Comparison of ENCODE assay signal across 22 mouse cellular contexts in the genomic region with DNA sequence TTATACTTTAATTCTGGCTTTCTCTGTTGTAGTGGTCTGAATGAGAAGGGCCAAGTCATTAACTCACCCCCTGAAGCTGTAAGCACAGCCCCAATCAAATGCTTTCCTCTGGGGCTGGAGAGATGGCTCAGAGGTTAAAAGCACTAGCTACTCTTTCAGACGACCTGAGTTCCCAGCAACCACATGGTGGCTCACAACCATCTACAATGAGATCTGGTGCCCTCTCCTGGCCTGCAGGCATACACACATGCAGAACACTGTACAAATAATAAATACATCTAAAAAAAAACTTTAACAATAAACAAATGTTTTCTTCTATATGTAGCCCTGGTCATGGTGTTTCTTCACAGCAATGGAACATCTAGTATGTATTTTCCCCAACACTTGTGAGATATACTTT. TPM values are rescaled to one million over a fixed set of nuclear protein-coding genes. Genes with fewer than 3 reads are reported as not detected.
A peak's percentile ranks its signal among the peaks of the same experiment; 100 is the strongest.
DNase-seq lines count a peak whose midpoint lies in the region; ATAC-seq and TF ChIP-seq lines count a peak whose summit lies in the region.
"Had no signal": no experiment of that assay in that cellular context is flagged by ENCODE, and none has a peak within 500 bp of the region (broad histone marks: within the 10 kb centered on the region; RNA-seq: fewer than 3 reads in every experiment).

No protein-coding gene starts in this region.

- H3K9ac ChIP-seq in heart, postnatal 0 days (replicated peaks; ENCODE audit: low read depth, low read length) = no peak overlapping the region
- no peak overlapping the region for H3K9ac ChIP-seq in liver, postnatal 0 days (replicated peaks)
- no peak overlapping the region for H3K9ac ChIP-seq in ES-Bruce4 (ENCODE audit: low read depth, poor library complexity, severe bottlenecking)
- H3K9ac ChIP-seq: forebrain, embryonic 15.5 days; kidney, embryonic 15.5 days; midbrain, embryonic 15.5 days; neural tube, embryonic 15.5 days had no signal

- no peak for TF ChIP-seq POLR2A in ES-Bruce4 (IDR thresholded peaks at IDR 0.05; ENCODE audit: insufficient read depth, low read length)

- H3K27ac ChIP-seq in heart, postnatal 0 days (ENCODE audit: low read depth) = no peak overlapping the region
- no peak overlapping the region for H3K27ac ChIP-seq in liver, postnatal 0 days (ENCODE audit: low read depth)
- H3K27ac ChIP-seq in ES-Bruce4 (ENCODE audit: insufficient read depth, low read length) = no peak overlapping the region
- H3K27ac ChIP-seq: forebrain, embryonic 15.5 days; kidney, embryonic 15.5 days; midbrain, embryonic 15.5 days; neural tube, embryonic 15.5 days had no signal

- no peak overlapping the region for H3K4me3 ChIP-seq in heart, postnatal 0 days (ENCODE audit: low read depth, low read length)
- H3K4me3 ChIP-seq in liver, postnatal 0 days (ENCODE audit: low read depth, low read length) = no peak overlapping the region
- H3K4me3 ChIP-seq in ES-Bruce4 (ENCODE audit: low read depth, low read length) = no peak overlapping the region
- H3K4me3 ChIP-seq: forebrain, embryonic 15.5 days; kidney, embryonic 15.5 days; megakaryocyte, embryonic 14.5 days; midbrain, embryonic 15.5 days; neural tube, embryonic 15.5 days had no signal

- 0 out of 2 replicates have a peak, but pooled peaks cover 5% of the 10 kb centered on the region for H3K4me1 ChIP-seq in heart, postnatal 0 days (ENCODE audit: control insufficient read depth, insufficient read depth)
- no peaks in the 10 kb centered on the region for H3K4me1 ChIP-seq in liver, postnatal 0 days (ENCODE audit: insufficient read depth)
- no peaks in the 10 kb centered on the region for H3K4me1 ChIP-seq in ES-Bruce4 (ENCODE audit: control insufficient read depth, insufficient read depth, low read length)
- H3K4me1 ChIP-seq: forebrain, embryonic 15.5 days; kidney, embryonic 15.5 days; midbrain, embryonic 15.5 days; neural tube, embryonic 15.5 days had no signal

- intact Hi-C loops in heart, postnatal 36 days (cut with DNase I) = no loop called here

- H3K27me3 ChIP-seq in heart, postnatal 0 days (ENCODE audit: control insufficient read depth, insufficient read depth, low read length) = no peaks in the 10 kb centered on the region
- no peaks in the 10 kb centered on the region for H3K27me3 ChIP-seq in liver, postnatal 0 days (ENCODE audit: insufficient read depth, low read length)
- no peaks in the 10 kb centered on the region for H3K27me3 ChIP-seq in ES-Bruce4 (ENCODE audit: control insufficient read depth, insufficient read depth, low read length, poor library complexity, severe bottlenecking)
- H3K27me3 ChIP-seq: forebrain, embryonic 15.5 days; kidney, embryonic 15.5 days; midbrain, embryonic 15.5 days; neural tube, embryonic 15.5 days had no signal

- no peaks in the 10 kb centered on the region for H3K36me3 ChIP-seq in heart, postnatal 0 days (replicated peaks; ENCODE audit: control insufficient read depth, insufficient read depth, low read length)
- 0 out of 2 replicates have a peak, but pooled peaks cover 2% of the 10 kb centered on the region for H3K36me3 ChIP-seq in liver, postnatal 0 days (replicated peaks; ENCODE audit: insufficient read depth, low read length)
- H3K36me3 ChIP-seq in ES-Bruce4 (ENCODE audit: control insufficient read depth, insufficient read depth, low read length, poor library complexity, severe bottlenecking) = peaks cover 5% of the 10 kb centered on the region; the same call in 1 of the 2 replicates
- H3K36me3 ChIP-seq: forebrain, embryonic 15.5 days had no signal

- TF ChIP-seq EP300 in heart, postnatal 0 days (IDR thresholded peaks at IDR 0.05; ENCODE audit: low read depth) = no peak
- no peak for TF ChIP-seq EP300 in liver, postnatal 0 days (IDR thresholded peaks at IDR 0.05; ENCODE audit: low read depth)
- no peak for TF ChIP-seq EP300 in ES-Bruce4 (IDR thresholded peaks at IDR 0.05; ENCODE audit: insufficient read depth, low read depth, low read length)

- H3K4me2 ChIP-seq in heart, postnatal 0 days (ENCODE audit: low read depth, low read length) = no peak overlapping the region
- no peak overlapping the region for H3K4me2 ChIP-seq in liver, postnatal 0 days (ENCODE audit: low read depth, low read length)
- H3K4me2 ChIP-seq: forebrain, embryonic 15.5 days; kidney, embryonic 15.5 days; midbrain, embryonic 15.5 days; neural tube, embryonic 15.5 days had no signal

- ATAC-seq in heart, postnatal 0 days (ENCODE audit: insufficient read depth, low read depth) = no peak
- ATAC-seq in liver, postnatal 0 days = no peak
- ATAC-seq: forebrain, embryonic 15.5 days; inflammation-experienced regulatory T-cells, adult 6 months; midbrain, embryonic 15.5 days had no signal

- WGBS in heart, postnatal 0 days = 82% methylated on average over 1 of the region's 1 CpGs
- WGBS in liver, postnatal 0 days (ENCODE audit: insufficient replicate concordance) = 79% methylated on average over 1 of the region's 1 CpGs

- no peaks in the 10 kb centered on the region; the same call in 1 of the 2 replicates for H3K9me3 ChIP-seq in heart, postnatal 0 days (replicated peaks; ENCODE audit: control insufficient read depth, low read length)
- no peaks in the 10 kb centered on the region for H3K9me3 ChIP-seq in liver, postnatal 0 days (ENCODE audit: low read length)
- no peaks in the 10 kb centered on the region for H3K9me3 ChIP-seq in ES-Bruce4 (replicated peaks; ENCODE audit: control insufficient read depth, insufficient read depth, low read length, poor library complexity, severe bottlenecking)
- H3K9me3 ChIP-seq: forebrain, embryonic 15.5 days; kidney, embryonic 15.5 days; midbrain, embryonic 15.5 days; neural tube, embryonic 15.5 days had no signal

- TF ChIP-seq CTCF in heart, postnatal 0 days (IDR thresholded peaks at IDR 0.05; ENCODE audit: low read depth) = peak; percentile 21; the same call in 1 of the 2 replicates
- peak; percentile 35 for TF ChIP-seq CTCF in liver, postnatal 0 days (IDR thresholded peaks at IDR 0.05; ENCODE audit: low read depth)
- TF ChIP-seq CTCF in ES-Bruce4 (IDR thresholded peaks at IDR 0.05; ENCODE audit: low read depth, low read length) = peak; percentile 54

- DNase-seq in heart, postnatal 0 days (ENCODE audit: low spot score) = no peak
- DNase-seq in heart, postnatal 36 days = no peak
- no peak for DNase-seq in liver, postnatal 0 days
- DNase-seq in liver (no peak), ZHBTc4 (ENCODE audit: low read depth, low spot score) (peak; percentile 53)
- no peak for DNase-seq in thymus, postnatal 14 days
- DNase-seq: B cell, adult 2 months; cerebellum, adult 18-20 months; cerebellum, postnatal 25 days; embryo, embryonic 11 days; heart, adult 18-20 months; layer of hippocampus, postnatal 36 days; left cerebral cortex, postnatal 4 days; right cerebral cortex, postnatal 14 days; thymus, adult 18-20 months had no signal

RNA-seq across cellular contexts. Expression of gene Ppp2r5e, which starts 33.6 kb away (rescaled TPM):
- 7.5 and 11.5 TPM in 2 replicates for total RNA-seq in heart, postnatal 0 days (2014; rRNA removed; ENCODE audit: low replicate concordance)
- polyA plus RNA-seq in heart, postnatal 0 days (2015; fragmentation: Nextera tagmentation; extraction: Ambion mirVana) = 7.5 and 9.5 TPM in 2 replicates
- 10 to 100 TPM; 32.4 to 32.8 TPM for total RNA-seq in heart, postnatal 36 days (2021)
- 4.9 and 6.5 TPM in 2 replicates for polyA plus RNA-seq in liver, postnatal 0 days (2015; fragmentation: Nextera tagmentation; extraction: Ambion mirVana)
- 51.0 and 52.6 TPM in 2 replicates for polyA plus RNA-seq in ES-Bruce4 (2011; ENCODE audit: insufficient read depth, insufficient read length, low read depth, missing spikeins)

RNA-seq across cellular contexts. Expression of gene Wdr89, which starts 39.7 kb away (rescaled TPM):
- 3.7 and 3.9 TPM in 2 replicates for total RNA-seq in heart, postnatal 0 days (2014; rRNA removed; ENCODE audit: low replicate concordance)
- polyA plus RNA-seq in heart, postnatal 0 days (2015; fragmentation: Nextera tagmentation; extraction: Ambion mirVana) = 4.6 and 5.3 TPM in 2 replicates
- 1 to 10 TPM; 2.4 to 2.9 TPM for total RNA-seq in heart, postnatal 36 days (2021)
- polyA plus RNA-seq in liver, postnatal 0 days (2015; fragmentation: Nextera tagmentation; extraction: Ambion mirVana) = 4.7 and 5.1 TPM in 2 replicates
- 73.7 and 75.8 TPM in 2 replicates for polyA plus RNA-seq in ES-Bruce4 (2011; ENCODE audit: insufficient read depth, insufficient read length, low read depth, missing spikeins)

Comparison
In these comparisons a context has a peak if more than half of its experiments do, and no peak if none do; other contexts are left out.
1. RNA of gene Wdr89, which starts 39.7 kb away (polyA plus RNA-seq): 73.7 to 75.8 TPM in ES-Bruce4; 4.7 to 5.1 TPM in liver, postnatal 0 days and 4.6 to 5.3 TPM in heart, postnatal 0 days; every median in the first group is over 10 times any median in the second.
2. Peak in every context shown above with its lines, with median percentiles within 50 percentile points of each other: CTCF ChIP-seq.